Comparison of ENCODE assay signal across 8 mouse cellular contexts in the genomic region with DNA sequence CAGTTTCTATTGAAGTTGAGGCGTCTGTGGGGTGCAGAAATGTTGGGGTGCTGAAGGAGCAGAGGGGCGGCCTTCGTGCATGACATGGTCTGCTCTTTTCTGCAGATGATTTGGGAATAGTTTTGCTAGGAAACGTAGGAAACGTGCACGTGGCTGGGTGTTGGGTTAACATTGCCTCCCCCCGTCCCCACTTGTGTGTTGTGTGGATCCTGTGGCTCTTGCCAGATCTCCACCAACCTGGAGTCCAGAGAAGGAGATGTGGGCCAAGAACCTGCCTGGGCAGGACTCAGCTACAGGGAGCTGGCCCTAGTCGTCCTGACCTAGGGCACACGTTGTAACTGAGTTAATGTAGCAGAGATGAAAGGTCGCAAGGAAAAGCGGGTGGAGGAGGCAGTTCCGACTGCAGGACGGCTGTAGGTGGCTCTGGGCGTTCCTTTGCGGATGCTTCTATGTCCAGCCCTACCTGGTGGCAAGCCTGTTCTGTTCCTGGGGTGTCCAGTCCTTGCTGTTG.
A peak's percentile ranks its signal among the peaks of the same experiment; 100 is the strongest.
DNase-seq lines count a peak whose midpoint lies in the region; ATAC-seq and TF ChIP-seq lines count a peak whose summit lies in the region.

No protein-coding gene starts in this region.

- DNase-seq in embryo, embryonic 10 days (ENCODE audit: low spot score) = peak; percentile 58
- no peak for DNase-seq in embryo, embryonic 11 days
- DNase-seq in ES-E14 (ENCODE audit: low read depth, low spot score) = no peak
- DNase-seq in forebrain, embryonic 14.5 days (ENCODE audit: low spot score) = no peak
- DNase-seq in kidney, postnatal 14 days = peak; percentile 60
- no peak for DNase-seq in neural tube, embryonic 11.5 days (ENCODE audit: low spot score)
- no peak for DNase-seq in c-Kit-positive CD71-positive TER-119-positive erythroid progenitor cells, embryonic 14.5 days (ENCODE audit: low spot score)
- DNase-seq in right cerebral cortex, postnatal 14 days = no peak

- ATAC-seq in forebrain, embryonic 14.5 days = no peak
- ATAC-seq in neural tube, embryonic 11.5 days (ENCODE audit: insufficient read depth, low FRiP score, low TSS enrichment) = no peak

- peak overlapping the region; percentile 80; the same call in 1 of the 2 replicates for H3K9ac ChIP-seq in ES-E14 (ENCODE audit: insufficient read depth, low read depth, low read length, poor library complexity, severe bottlenecking)
- H3K9ac ChIP-seq in forebrain, embryonic 14.5 days (ENCODE audit: low read length) = peak overlapping the region; percentile 97
- H3K9ac ChIP-seq in neural tube, embryonic 11.5 days (ENCODE audit: low read length) = peak overlapping the region; percentile 95

- peak overlapping the region; percentile 65 to 74 for H3K4me3 ChIP-seq in ES-E14 (ENCODE audit: insufficient read depth in 1 of 2, low read depth in 1 of 2, low read length in 2 of 2, poor library complexity in 1 of 2, severe bottlenecking in 1 of 2)
- peak overlapping the region; percentile 95 for H3K4me3 ChIP-seq in forebrain, embryonic 14.5 days (ENCODE audit: low read depth, low read length)
- H3K4me3 ChIP-seq in neural tube, embryonic 11.5 days (ENCODE audit: low read depth, low read length) = peak overlapping the region; percentile 90

- WGBS in forebrain, embryonic 14.5 days = 3% methylated on average over 15 of the region's 15 CpGs
- 1% methylated on average over 15 of the region's 15 CpGs for WGBS in neural tube, embryonic 11.5 days

- no peaks in the 10 kb centered on the region for H3K27me3 ChIP-seq in forebrain, embryonic 14.5 days (replicated peaks; ENCODE audit: control insufficient read depth, insufficient read depth, low read length)
- no peaks in the 10 kb centered on the region for H3K27me3 ChIP-seq in neural tube, embryonic 11.5 days (ENCODE audit: control insufficient read depth, insufficient read depth, low read length)

- peaks cover 9 to 35% of the 10 kb centered on the region in 2 experiments; a peak in 3 of 4 replicates for H3K4me1 ChIP-seq in ES-E14 (ENCODE audit: control insufficient read depth in 2 of 2, insufficient read depth in 2 of 2, low read length in 2 of 2, poor library complexity in 1 of 2)
- H3K4me1 ChIP-seq in forebrain, embryonic 14.5 days (ENCODE audit: control insufficient read depth, insufficient read depth, low read length) = peaks cover 60% of the 10 kb centered on the region
- H3K4me1 ChIP-seq in neural tube, embryonic 11.5 days (ENCODE audit: control insufficient read depth, insufficient read depth, low read length) = peaks cover 71% of the 10 kb centered on the region

- in situ Hi-C loops in ES-E14 (cut with MboI; ENCODE audit: low sequenced_read_pairs in 2 of 2, unreplicated experiment in 2 of 2) = no loop called here

- H3K27ac ChIP-seq in ES-E14 (ENCODE audit: insufficient read depth, low read depth, low read length, poor library complexity, severe bottlenecking) = no peak overlapping the region
- H3K27ac ChIP-seq in forebrain, embryonic 14.5 days (ENCODE audit: low read depth, low read length) = peak overlapping the region; percentile 100
- H3K27ac ChIP-seq in neural tube, embryonic 11.5 days (ENCODE audit: low read depth, low read length) = peak overlapping the region; percentile 99

- H3K9me3 ChIP-seq in ES-E14 (ENCODE audit: control insufficient read depth, insufficient read depth, low read depth, low read length) = no peaks in the 10 kb centered on the region
- no peaks in the 10 kb centered on the region for H3K9me3 ChIP-seq in forebrain, embryonic 14.5 days (replicated peaks; ENCODE audit: control insufficient read depth, low read length)
- H3K9me3 ChIP-seq in neural tube, embryonic 11.5 days (ENCODE audit: control insufficient read depth, low read length) = no peaks in the 10 kb centered on the region

- peak overlapping the region; percentile 90 for H3K4me2 ChIP-seq in forebrain, embryonic 14.5 days (ENCODE audit: low read length)
- H3K4me2 ChIP-seq in neural tube, embryonic 11.5 days (ENCODE audit: low read depth) = peak overlapping the region; percentile 89

- no peaks in the 10 kb centered on the region for H3K36me3 ChIP-seq in ES-E14 (ENCODE audit: control insufficient read depth, insufficient read depth, low read length, poor library complexity, severe bottlenecking)
- H3K36me3 ChIP-seq in forebrain, embryonic 14.5 days (ENCODE audit: control insufficient read depth, insufficient read depth, low read length) = no peaks in the 10 kb centered on the region
- no peaks in the 10 kb centered on the region for H3K36me3 ChIP-seq in neural tube, embryonic 11.5 days (ENCODE audit: control insufficient read depth, insufficient read depth, low read length)

TF ChIP-seq in ES-E14, 5 proteins besides CTCF, POLR2A, EP300 and RAD21:
- TF ChIP-seq ZNF384 (IDR thresholded peaks at IDR 0.05; ENCODE audit: low read depth, low read length) (no peak), HCFC1 (IDR thresholded peaks at IDR 0.05; ENCODE audit: borderline replicate concordance, insufficient read depth, low read length) (no peak), MAFK (IDR thresholded peaks at IDR 0.05; ENCODE audit: insufficient read depth, low read depth, low read length) (no peak), ZC3H11A (IDR thresholded peaks at IDR 0.05; ENCODE audit: borderline replicate concordance, low read depth, low read length) (no peak), CHD2 (IDR thresholded peaks at IDR 0.05; ENCODE audit: low read depth, low read length) (no peak)

Comparison
In these comparisons a context has a peak if more than half of its experiments do, and no peak if none do; other contexts are left out.
1. DNase-seq: peak in embryo, embryonic 10 days (single experiment) and kidney, postnatal 14 days (single experiment); none in embryo, embryonic 11 days (single experiment), ES-E14 (single experiment), forebrain, embryonic 14.5 days (single experiment), neural tube, embryonic 11.5 days (single experiment), c-Kit-positive CD71-positive TER-119-positive erythroid progenitor cells, embryonic 14.5 days (single experiment) and right cerebral cortex, postnatal 14 days (single experiment).
2. Peak in every context shown above with its lines, with median percentiles within 50 percentile points of each other: H3K4me3 ChIP-seq and H3K9ac ChIP-seq.